Mouse (Mus musculus): ENCODE results near the gene Skil.

The Skil gene

GRCm38 (mm10) chr3:31094531-31095178 is at the start of gene Skil:
Skil (plus strand) TSS chr3:31095058.
- peak; percentile 97 for DNase-seq (ENCODE audit: low read depth)

GRCm38 (mm10) chr3:31047263-31047662 is 47.6 kb upstream of the Skil start:
- peak; percentile 20 for DNase-seq (ENCODE audit: low read depth)

DNA sequence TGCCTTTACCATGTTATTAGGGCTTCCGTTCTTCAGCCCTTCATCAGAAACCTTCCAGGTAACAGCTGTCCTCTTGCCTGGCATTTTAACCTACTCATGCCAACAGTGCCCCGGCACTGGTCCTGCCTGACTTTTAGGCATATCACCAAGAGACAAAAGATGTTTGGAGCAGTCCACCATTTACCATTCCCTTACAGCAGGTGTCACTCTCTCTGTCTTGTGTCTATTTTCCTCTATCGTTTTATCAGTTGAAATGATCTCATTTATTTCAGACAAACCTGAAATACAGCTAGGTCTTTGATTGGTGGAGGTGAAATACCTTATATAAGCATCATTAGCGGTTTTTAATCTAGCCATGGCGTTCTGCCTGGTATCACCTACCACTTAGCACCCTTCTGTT is 45.8 kb upstream of the Skil start:
- no peak for DNase-seq (ENCODE audit: low read depth)

- no peak for DNase-seq (ENCODE audit: low read depth)
Measured at GRCm38 (mm10) chr3:31050375-31050774, 44.5 kb upstream of the Skil start.

DNA sequence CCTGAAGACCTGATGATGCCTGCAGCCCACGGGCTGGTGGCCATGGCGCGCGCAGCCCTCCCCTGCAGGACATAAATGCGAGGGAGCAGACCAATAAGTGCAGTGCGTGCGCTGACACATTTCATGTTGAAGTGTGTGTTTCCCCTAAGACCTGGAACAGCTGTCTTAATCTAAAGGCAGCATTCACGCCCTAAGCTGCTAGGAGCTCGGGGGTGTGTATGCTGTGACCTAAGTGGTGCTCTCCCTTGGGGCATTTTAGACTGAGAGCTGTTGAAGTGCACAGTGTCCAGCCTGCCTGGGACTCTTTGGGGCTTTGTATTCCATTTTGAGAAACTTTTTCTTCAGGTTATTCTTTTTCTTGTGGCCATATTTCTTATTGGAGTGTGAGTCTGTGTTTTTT is 43.1 kb upstream of the Skil start:
- DNase-seq (ENCODE audit: low read depth) = no peak

- no peak for DNase-seq (ENCODE audit: low read depth)
Measured at GRCm38 (mm10) chr3:31053191-31053590, 41.7 kb upstream of the Skil start.

- no peak for DNase-seq (ENCODE audit: low read depth)
Measured at GRCm38 (mm10) chr3:31054888-31055287, 40.0 kb upstream of the Skil start.

- peak; percentile 79 for DNase-seq (ENCODE audit: low read depth)
Measured at GRCm38 (mm10) chr3:31056047-31056650, 38.7 kb upstream of the Skil start.

DNA sequence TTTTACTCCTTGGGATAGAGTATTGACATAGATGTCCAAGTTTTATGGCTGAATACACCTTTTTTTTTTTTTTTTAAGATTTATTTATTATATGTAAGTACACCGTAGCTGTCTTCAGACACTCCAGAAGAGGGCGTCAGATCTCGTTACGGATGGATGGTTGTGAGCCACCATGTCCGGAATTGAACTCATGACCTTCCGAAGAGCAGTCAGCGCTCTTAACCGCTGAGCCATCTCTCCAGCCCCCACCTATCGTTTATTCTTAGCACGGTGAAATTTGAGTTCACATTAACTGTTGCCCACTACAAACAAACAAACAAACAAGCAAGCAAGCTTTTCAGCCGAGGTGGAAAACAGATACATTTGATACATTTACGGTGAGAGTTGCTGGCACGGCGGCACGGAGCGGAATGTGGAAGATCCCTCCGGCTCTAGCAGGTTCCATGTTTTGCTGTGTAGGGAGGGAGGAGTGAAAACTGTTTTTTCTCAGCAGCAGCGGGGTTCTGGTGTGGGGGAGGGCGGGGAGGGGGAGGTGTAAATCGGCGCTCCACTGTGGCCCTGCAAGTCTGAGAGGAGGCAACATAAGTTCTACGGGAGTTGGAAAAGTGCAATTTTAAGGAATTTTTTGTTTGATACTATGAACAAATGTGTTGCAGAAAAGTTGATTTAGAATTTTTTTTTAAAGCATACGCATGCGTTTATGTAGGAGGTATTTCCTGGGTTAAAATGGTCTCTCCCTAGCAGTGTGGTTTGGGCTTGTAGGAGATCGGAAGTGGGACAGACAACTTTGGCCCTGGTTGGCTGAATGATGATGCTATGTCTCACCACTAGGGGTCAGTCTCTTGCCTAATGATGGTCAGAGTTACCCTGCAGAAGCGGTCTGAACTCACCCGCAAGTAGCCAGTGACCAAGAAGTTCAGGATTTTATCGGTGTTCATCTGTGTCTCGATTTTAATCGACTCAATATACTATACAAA is 37.9 kb upstream of the Skil start:
- peak; percentile 95 for DNase-seq (ENCODE audit: low read depth)

DNA sequence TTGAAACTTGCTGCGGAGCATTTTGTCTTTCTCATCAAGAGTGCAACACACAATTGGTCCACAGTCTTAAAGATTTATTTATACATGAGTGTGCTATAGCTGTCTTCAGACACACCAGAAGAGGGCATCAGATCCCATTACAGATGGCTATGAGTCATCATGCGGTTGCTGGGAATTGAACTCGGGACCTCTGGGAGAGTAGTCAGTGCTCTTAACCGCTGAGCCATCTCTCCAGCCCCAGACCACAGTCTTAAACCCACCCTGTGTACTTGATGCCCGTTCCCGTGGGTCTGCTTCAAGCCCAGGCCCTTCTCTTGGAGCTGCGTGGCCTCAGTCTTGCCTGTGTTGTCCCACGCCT is 34.1 kb upstream of the Skil start:
- peak; percentile 29 for DNase-seq (ENCODE audit: low read depth)

GRCm38 (mm10) chr3:31061103-31061785 is 33.6 kb upstream of the Skil start:
- DNase-seq (ENCODE audit: low read depth) = no peak

GRCm38 (mm10) chr3:31061786-31062120 is 33.1 kb upstream of the Skil start:
- no peak for DNase-seq (ENCODE audit: low read depth)

DNA sequence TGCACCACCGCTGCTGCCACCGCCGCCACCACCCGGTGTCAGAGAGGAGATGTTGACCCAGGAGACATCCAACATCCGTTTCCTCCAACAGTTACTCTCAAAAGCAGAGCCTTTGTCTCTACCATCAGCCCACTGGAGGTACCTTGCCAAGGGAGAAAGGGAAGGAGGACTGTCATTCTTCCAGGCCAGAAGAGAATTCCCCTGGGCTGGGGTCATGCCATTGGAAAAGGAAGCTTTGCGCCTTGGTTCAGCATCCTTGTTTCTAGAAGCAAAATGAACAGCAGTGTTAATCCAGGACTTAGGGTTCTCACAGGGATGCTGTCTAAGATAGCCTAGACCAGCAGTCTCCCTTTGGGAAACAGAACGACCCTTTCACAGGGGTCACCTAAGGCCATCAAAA is 32.5 kb upstream of the Skil start:
- no peak for DNase-seq (ENCODE audit: low read depth)

DNA sequence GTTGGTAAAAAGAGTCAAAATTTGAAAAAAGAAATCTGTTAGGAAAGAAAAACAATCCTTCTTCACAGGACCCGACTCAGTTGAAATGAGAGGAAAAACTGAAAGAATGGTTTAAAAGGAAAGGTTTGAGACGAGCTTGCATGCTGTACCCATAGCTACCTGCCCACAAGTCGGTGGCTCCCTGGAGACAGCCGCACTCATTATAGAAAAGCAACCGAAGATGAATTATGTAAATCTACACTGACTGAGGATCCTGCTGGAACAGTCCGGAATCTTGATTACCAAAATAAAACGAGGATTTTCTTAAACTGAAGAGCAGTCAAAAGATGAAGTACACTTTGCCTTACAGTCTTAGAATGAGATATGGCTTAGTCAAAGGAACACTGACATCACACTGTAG is 26.4 kb upstream of the Skil start:
- no peak for DNase-seq (ENCODE audit: low read depth)

DNA sequence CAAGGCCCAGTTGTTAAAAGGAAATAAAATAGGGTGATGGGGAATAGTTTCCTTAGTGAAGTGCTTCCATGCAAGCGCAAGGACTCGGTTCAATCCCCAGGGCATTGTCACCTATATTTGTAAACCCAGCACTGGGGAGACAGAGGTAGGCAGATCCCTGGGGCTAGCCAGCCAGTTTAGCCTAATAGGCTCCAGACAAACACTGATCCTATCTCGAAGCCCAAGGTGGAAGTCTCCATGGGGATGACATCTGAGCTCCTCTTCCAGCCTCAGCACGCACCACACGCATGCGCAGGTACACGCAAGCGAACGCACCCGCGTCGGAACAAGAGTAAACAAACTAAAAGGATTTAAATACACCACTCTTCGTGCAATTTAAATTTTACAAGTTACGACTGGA is 23.1 kb upstream of the Skil start:
- DNase-seq (ENCODE audit: low read depth) = no peak

GRCm38 (mm10) chr3:31075808-31076207 is 19.1 kb upstream of the Skil start:
- DNase-seq (ENCODE audit: low read depth) = no peak

DNA sequence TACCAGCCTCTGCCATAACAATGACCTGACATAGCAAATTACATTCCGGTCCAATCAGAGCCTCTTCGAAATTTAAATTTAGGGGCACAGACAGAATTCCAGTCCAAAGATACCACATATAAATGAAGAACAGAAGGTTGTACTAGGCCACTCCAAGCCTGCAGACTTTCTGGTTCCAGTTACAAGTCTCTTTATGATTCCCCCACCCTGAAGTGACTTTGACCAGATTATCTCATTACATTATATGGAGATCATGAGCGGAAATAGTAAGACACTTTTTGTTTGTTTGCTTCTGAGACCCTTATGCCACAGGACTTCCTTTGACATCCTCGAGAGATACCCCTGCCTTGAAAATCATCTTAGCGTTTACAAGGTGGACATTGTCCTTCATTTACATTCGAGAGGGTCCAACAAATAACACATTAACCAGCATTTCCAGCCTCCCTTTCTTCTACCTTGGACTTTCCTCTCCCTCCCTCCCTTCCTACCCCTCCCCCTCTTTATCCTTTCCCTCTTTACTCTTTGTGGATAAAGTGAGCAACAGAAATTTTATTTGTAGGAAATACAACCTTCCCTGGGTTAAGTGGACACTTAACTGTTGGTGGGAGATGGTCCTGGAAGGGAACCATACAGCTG is 17.7 kb upstream of the Skil start:
- no peak for DNase-seq (ENCODE audit: low read depth)

GRCm38 (mm10) chr3:31079450-31079849 is 15.4 kb upstream of the Skil start:
- no peak for DNase-seq (ENCODE audit: low read depth)

DNA sequence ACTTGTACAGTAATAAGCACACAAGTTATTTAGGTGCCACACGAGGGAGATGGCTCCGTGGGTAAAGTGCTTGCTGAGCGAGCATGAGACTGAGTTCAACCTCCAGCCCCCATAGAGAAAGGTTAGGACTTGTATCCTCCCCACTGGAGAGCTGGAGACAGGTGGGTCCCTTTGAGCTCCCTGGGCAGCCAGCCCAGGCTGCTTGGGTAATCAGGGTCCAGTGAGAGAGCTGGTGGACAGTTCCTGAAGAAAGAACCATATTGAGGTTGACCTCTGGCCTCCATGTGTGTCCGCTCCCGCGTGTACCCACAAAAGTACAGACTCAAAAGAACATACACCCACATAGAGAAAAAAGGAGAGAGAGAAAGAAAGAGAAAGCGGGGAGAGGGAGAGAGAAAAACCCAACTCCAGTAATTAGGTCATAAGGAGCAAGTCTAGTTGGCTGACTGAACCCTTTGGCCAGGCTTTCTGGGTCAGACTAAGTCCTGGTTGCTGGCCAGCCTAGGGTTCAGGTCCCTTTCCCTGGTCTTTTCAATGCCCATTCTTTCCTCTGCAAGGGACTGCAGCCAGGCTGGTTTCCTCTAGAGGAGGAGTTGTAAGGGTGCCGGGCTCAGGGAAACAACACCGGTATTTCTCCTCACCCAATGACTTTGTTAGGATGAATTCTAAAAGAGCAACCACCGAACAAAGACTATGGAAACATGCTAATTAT is 13.9 kb upstream of the Skil start:
- no peak for DNase-seq (ENCODE audit: low read depth)

GRCm38 (mm10) chr3:31082838-31083506 is 11.9 kb upstream of the Skil start:
- no peak for DNase-seq (ENCODE audit: low read depth)

All from NIH3T3 (cell line).